Mouse (Mus musculus) cerebellum, adult 2 months (tissue): Measurements from ENCODE around the gene Tmem37. TPM values are rescaled to one million over a fixed set of nuclear protein-coding genes. Genes with fewer than 3 reads are reported as not detected.

Source experiments
- DNase-seq, 2 experiments: peaks; one replicate each; pipeline ENCODE4 v3.0.0; 2021
- H3K27ac ChIP-seq: fragments of 200-500 bp; 2 replicates; pipeline ENCODE4 v1.5.1; 2012; ENCODE audit warnings: low read length, control low read depth, inconsistent platforms; ENCODE audit not compliant: insufficient read depth
- H3K27me3 ChIP-seq: fragments of 200-500 bp; 2 replicates; pipeline ENCODE4 v1.6.1; 2012; ENCODE audit warnings: inconsistent platforms, mild to moderate bottlenecking, low read length, moderate library complexity; ENCODE audit not compliant: control insufficient read depth, insufficient read depth
- H3K4me1 ChIP-seq: fragments of 200-500 bp; 2 replicates; pipeline ENCODE4 v1.6.1; 2011; ENCODE audit warnings: low read length; ENCODE audit not compliant: control insufficient read depth, insufficient read depth
- H3K4me3 ChIP-seq: fragments of 200-500 bp; replicated peaks from 2 replicates; pipeline ENCODE3; 2011; ENCODE audit warnings: mild to moderate bottlenecking, low read depth, low read length, control low read depth; ENCODE audit not compliant: insufficient read depth
- CTCF ChIP-seq: fragments of 200-500 bp; IDR thresholded peaks from 2 replicates; pipeline ENCODE4 v1.5.1; 2011; ENCODE audit warnings: low read depth, mild to moderate bottlenecking, control low read depth, low read length, moderate library complexity, borderline replicate concordance; ENCODE audit not compliant: insufficient read depth
- POLR2A ChIP-seq: fragments of 200-500 bp; IDR thresholded peaks from 2 replicates; pipeline ENCODE4 v1.6.1; 2011; ENCODE audit warnings: low read length, control low read depth, borderline replicate concordance; ENCODE audit not compliant: insufficient read depth
- WGBS: fragments of 180-500 bp; shearing (Covaris S2); methylation state at CpG from one replicate; pipeline ENCODE4 v1.1.7; 2018; 5-methylcytosine and 5-hydroxymethylcytosine counted together
- polyA plus RNA-seq: library from polyadenylated mRNA; depleted of rRNA; stranded (reverse); fragments of >200 nt; gene quantifications from 2 replicates; pipeline ENCODE4 v1.2.3, GENCODE M21; 2012

The Tmem37 gene
- polyA plus RNA-seq, 1 experiment = 1.3 TPM

DNA sequence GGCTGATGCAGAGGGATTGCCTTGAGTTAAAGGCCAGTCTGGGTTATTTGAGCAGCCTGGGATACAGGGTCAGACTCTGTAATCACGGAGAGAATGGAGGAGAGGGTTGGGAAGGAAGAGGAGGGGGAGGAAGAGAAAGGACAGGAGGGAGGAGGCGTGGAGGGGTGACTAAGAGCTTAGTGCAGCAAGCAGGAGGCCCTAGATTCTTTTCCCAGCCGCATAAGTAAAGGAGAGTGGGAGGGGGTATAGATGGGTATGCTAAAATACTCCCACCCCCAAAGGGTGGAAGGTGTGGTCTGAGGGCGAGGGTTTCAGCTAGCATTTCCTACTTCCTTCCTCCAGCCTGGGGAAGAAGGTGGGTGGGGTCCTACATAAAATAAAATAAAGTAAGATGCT, 431 bp upstream of the Tmem37 start:
- Histone ChIP-seq H3K4me1 (no peaks in the 10 kb centered on the region), H3K27me3 (no peaks in the 10 kb centered on the region; the same call in 1 of the 2 replicates), H3K27ac (no peak overlapping the region), H3K4me3 (no peak overlapping the region)
- WGBS = 84% methylated on average over 4 of the region's 4 CpGs
- TF ChIP-seq POLR2A (no peak), CTCF (no peak)
- DNase-seq = no peak

DNA sequence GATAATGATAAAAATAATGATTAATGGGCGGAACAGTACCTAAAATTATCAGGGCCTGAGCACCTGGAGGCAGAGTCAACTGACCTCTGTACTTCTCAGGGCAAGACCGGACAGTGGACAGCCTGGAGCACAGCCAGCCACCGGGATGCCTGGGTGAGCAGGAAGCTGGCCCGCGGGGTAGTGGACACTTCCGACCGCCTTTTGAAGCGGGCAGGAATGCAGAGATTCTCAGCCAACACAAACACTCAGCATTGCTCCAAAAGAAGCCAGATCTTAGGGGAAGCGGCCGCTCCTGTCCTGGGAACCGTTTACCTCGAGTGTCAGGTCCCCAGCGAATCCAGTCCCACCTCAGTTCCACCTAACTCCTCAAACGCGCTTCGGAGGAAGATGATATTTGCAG, 974 bp downstream of the Tmem37 start:
- DNase-seq = peak; percentile 48 to 52
- Histone ChIP-seq H3K4me1 (no peaks in the 10 kb centered on the region), H3K27ac (no peak overlapping the region), H3K4me3 (peak overlapping the region; percentile 40), H3K27me3 (no peaks in the 10 kb centered on the region; the same call in 1 of the 2 replicates)
- TF ChIP-seq POLR2A (no peak), CTCF (no peak)
- 8% methylated on average over 16 of the region's 16 CpGs for WGBS

DNA sequence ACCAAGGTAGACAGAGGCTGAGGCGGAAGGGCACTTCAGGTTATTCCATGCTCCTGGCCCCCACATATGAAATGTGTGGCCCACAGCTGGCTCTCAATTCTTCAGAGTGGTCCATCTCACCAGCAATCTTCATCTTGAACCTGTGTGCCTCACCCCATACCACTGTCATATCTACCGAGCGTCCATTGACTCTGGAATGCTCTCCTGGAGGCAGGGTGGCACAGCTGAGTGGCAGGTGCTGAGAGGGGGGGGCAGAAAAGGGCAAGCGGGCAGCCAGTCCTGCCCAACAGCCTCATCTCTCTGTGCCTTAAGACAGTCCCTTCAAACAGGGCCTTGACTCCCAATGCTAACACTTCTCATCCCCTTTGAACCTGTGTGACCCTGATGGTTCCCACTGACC, 2.7 kb downstream of the Tmem37 start:
- WGBS = 91% methylated on average over 4 of the region's 4 CpGs
- no peak overlapping the region for H3K4me3 ChIP-seq

DNA sequence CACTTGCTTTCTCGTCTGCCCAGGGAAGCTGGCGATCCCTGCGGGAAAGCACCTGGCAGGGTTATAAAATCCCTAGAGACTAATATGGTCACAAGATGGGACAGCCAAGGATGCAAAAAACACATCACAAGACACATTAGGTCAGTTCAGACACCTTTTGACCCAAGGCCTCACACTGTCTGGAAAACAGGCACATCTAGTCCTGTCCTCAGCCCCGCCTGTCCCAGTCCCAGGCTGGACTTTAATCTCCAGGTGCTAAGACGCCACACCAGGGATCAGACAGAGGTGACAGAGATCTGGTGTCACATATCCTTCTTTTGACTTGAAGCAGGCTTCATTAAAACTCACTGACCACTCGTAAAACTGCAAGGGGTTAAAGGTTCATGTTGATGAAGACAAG, 3.7 kb downstream of the Tmem37 start:
- DNase-seq = no peak
- Histone ChIP-seq H3K4me3 (no peak overlapping the region), H3K27ac (no peak overlapping the region), H3K27me3 (no peaks in the 10 kb centered on the region; the same call in 1 of the 2 replicates), H3K4me1 (no peaks in the 10 kb centered on the region)
- no peak for TF ChIP-seq POLR2A
- TF ChIP-seq CTCF = no peak
- WGBS = 86% methylated on average over 6 of the region's 6 CpGs

More for the DNA sequence above, 2.7 kb downstream of the Tmem37 start:
- H3K4me1 ChIP-seq = no peaks in the 10 kb centered on the region
- no peak overlapping the region for H3K27ac ChIP-seq
- TF ChIP-seq POLR2A = no peak
- TF ChIP-seq CTCF = no peak
- no peak for DNase-seq
- H3K27me3 ChIP-seq = no peaks in the 10 kb centered on the region; the same call in 1 of the 2 replicates

DNA sequence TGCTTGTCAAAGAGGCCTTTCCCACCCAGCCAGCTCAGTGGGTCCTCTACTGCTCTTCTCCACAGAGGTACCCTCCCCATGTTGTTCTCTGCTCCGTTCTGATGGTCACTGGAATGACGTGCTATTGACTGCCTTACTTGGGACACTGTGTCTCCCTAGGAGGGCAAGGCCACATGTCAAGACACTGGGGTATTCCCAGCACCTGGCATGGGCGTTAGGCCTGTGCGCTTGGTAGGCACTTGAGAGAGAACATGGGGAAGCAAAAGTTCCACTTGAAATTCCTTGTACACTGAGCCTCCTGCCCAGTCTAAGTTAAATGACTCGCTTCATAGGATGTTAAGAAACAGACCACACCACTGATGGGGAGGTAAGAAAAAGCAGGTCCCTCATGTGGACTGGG, 4.8 kb downstream of the Tmem37 start:
- no peaks in the 10 kb centered on the region; the same call in 1 of the 2 replicates for H3K27me3 ChIP-seq
- no peak for DNase-seq
- 87% methylated on average over 5 of the region's 5 CpGs for WGBS
- no peak overlapping the region for H3K4me3 ChIP-seq
- H3K27ac ChIP-seq = no peak overlapping the region
- no peak for TF ChIP-seq CTCF
- TF ChIP-seq POLR2A = no peak
- H3K4me1 ChIP-seq = no peaks in the 10 kb centered on the region

DNA sequence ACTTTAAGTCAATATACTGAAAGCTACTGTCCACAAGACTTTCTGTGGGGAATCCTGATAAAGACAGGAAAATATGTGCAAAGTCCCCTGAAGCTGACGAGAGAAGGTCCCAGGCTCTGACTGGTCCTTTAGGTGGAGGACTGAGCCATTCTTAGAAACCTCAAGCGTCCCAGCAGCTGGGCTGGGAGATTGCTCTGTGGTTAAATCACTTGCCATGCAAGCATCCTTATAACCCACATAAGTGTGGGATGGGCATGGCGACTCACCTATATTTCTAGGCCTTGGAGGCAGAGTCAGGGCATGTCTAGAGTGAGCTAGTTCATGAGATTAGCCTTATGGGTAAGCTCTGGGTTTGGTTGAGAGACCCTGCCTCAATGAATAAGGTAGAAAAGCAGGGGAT, 7.2 kb downstream of the Tmem37 start:
- Histone ChIP-seq H3K4me1 (no peaks in the 10 kb centered on the region), H3K27me3 (no peaks in the 10 kb centered on the region), H3K27ac (no peak overlapping the region), H3K4me3 (no peak overlapping the region)
- no peak for TF ChIP-seq POLR2A
- no peak for TF ChIP-seq CTCF
- DNase-seq = no peak
- 88% methylated on average over 3 of the region's 3 CpGs for WGBS

DNA sequence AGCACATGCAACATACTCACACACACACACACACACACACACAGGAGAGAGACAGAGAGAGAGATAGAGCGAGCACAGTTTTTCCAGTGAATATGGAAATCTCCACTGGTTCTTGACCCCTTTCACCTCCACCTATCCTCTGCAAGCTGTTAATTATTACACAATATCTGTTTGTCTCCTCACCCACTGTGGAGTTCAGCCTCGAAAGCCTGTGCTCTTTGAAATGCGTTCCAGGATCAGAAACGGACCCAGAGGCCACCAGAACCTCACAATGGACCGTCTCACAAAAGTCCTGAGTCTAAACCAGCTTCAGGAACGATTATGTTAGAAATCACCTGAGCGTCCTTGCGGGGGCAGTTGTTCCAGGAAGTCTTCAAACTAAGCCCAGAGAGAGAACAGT, 7.7 kb downstream of the Tmem37 start:
- H3K27me3 ChIP-seq = no peaks in the 10 kb centered on the region
- no peak overlapping the region for H3K27ac ChIP-seq
- no peaks in the 10 kb centered on the region for H3K4me1 ChIP-seq
- no peak for TF ChIP-seq CTCF
- TF ChIP-seq POLR2A = no peak
- DNase-seq = no peak
- no peak overlapping the region for H3K4me3 ChIP-seq
- 89% methylated on average over 8 of the region's 8 CpGs for WGBS

DNA sequence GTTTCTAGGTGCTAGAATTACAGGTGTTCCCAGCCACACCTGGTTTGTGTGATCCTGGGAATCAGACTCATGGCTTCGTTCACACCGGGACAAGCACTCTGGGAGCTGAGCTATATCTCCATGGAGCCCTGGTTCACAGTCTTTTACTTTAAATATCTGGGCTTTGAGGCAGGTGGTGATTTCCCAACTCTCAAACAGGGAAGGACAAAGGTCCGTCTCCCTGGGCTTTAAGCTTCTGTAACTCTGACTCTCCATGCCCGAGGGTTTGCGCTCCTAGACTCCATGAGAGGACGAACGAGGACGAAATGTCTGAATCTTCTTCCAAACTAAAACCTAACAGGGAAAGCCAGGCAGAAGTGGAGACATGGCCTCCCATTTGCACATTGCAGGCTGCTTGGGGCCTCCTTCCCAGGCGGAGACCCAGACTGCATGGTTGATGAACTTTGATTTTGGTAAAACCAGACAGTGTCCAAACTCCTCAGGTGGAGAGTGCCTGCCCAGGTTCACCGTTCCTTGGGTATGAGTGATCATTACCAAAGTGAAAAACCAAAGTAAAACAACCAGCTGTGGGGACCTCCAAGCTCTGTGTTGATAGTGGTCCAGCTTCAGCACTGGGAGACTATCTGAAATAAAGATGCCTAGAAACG, 9.7 kb downstream of the Tmem37 start:
- DNase-seq = no peak
- H3K4me1 ChIP-seq = no peaks in the 10 kb centered on the region
- WGBS = 94% methylated on average over 11 of the region's 11 CpGs
- no peaks in the 10 kb centered on the region for H3K27me3 ChIP-seq
- H3K4me3 ChIP-seq = no peak overlapping the region
- H3K27ac ChIP-seq = no peak overlapping the region
- TF ChIP-seq POLR2A (no peak), CTCF (no peak)
